Mouse (Mus musculus): ENCODE data around the gene Tcp10a. TPM values are rescaled to one million over a fixed set of nuclear protein-coding genes. Genes with fewer than 3 reads are reported as not detected.
"Not testable (repeated sequence)": the region's sequence is repeated elsewhere in the genome, so short reads cannot be mapped to it uniquely, and the experiment has no call there.

Gene Tcp10a
- total RNA-seq (2021), result not detected
- long read RNA-seq, experiment 1, result 0 reads
- long read RNA-seq, experiment 2, result 0 reads

- not testable (repeated sequence) for DNase-seq (ENCODE audit: low spot score)
These were observed at the start of gene Tcp10a for GRCm38 (mm10) chr17:7324346-7324745. TSS of gene Tcp10a (plus strand) at chr17:7324646.

- DNase-seq (ENCODE audit: low spot score), result no peak
These were observed 45.7 kb upstream of the Tcp10a start for GRCm38 (mm10) chr17:7278702-7279242.

- DNase-seq (ENCODE audit: low spot score), result no peak
These were observed 45.2 kb upstream of the Tcp10a start for GRCm38 (mm10) chr17:7279251-7279650.

GRCm38 (mm10) chr17:7284297-7284910, 40.0 kb upstream of the Tcp10a start:
- peak; percentile 36 for DNase-seq (ENCODE audit: low spot score)

- DNase-seq (ENCODE audit: low spot score), result no peak
These were observed 39.2 kb upstream of the Tcp10a start for GRCm38 (mm10) chr17:7285292-7285691.

- DNase-seq (ENCODE audit: low spot score), result no peak
These were observed 37.9 kb upstream of the Tcp10a start for GRCm38 (mm10) chr17:7286422-7287050.

GRCm38 (mm10) chr17:7292012-7292684, 32.3 kb upstream of the Tcp10a start:
- DNase-seq (ENCODE audit: low spot score), result no peak

- peak; percentile 49 for DNase-seq (ENCODE audit: low spot score)
These were observed 17.9 kb upstream of the Tcp10a start for GRCm38 (mm10) chr17:7306278-7307196.

GRCm38 (mm10) chr17:7315693-7316382, 8.6 kb upstream of the Tcp10a start:
- not testable (repeated sequence) for DNase-seq (ENCODE audit: low spot score)

- DNase-seq (ENCODE audit: low spot score), result peak; percentile 7
These were observed 4.7 kb upstream of the Tcp10a start for GRCm38 (mm10) chr17:7319789-7320188.

GRCm38 (mm10) chr17:7326415-7326814, 2.0 kb downstream of the Tcp10a start:
- DNase-seq (ENCODE audit: low spot score), result not testable (repeated sequence)

GRCm38 (mm10) chr17:7332745-7333144, 8.3 kb downstream of the Tcp10a start:
- not testable (repeated sequence) for DNase-seq (ENCODE audit: low spot score)

- not testable (repeated sequence) for DNase-seq (ENCODE audit: low spot score)
These were observed 12.9 kb downstream of the Tcp10a start for GRCm38 (mm10) chr17:7337381-7337780.

- DNase-seq (ENCODE audit: low spot score), result not testable (repeated sequence)
These were observed 24.3 kb downstream of the Tcp10a start for GRCm38 (mm10) chr17:7348765-7349164.

GRCm38 (mm10) chr17:7352596-7352995, 28.1 kb downstream of the Tcp10a start, which contains the start of gene Ttll2:
TSS of gene Ttll2 (minus strand) at chr17:7352696.
- not testable (repeated sequence) for DNase-seq (ENCODE audit: low spot score)

GRCm38 (mm10) chr17:7359806-7360205, 35.4 kb downstream of the Tcp10a start:
- not testable (repeated sequence) for DNase-seq (ENCODE audit: low spot score)

GRCm38 (mm10) chr17:7360749-7361465, 36.5 kb downstream of the Tcp10a start:
- not testable (repeated sequence) for DNase-seq (ENCODE audit: low spot score)

GRCm38 (mm10) chr17:7365615-7366014, 41.2 kb downstream of the Tcp10a start:
- not testable (repeated sequence) for DNase-seq (ENCODE audit: low spot score)

- not testable (repeated sequence) for DNase-seq (ENCODE audit: low spot score)
These were observed 41.8 kb downstream of the Tcp10a start for GRCm38 (mm10) chr17:7366265-7366664.

Measured in gastrocnemius, adult 18-20 months (tissue).